28 mouse cellular contexts compared by ENCODE assay signal in genomic region chr9:108750616-108751015, GRCm38 (mm10). TPM values are rescaled to one million over a fixed set of nuclear protein-coding genes. Genes with fewer than 3 reads are reported as not detected.
A peak's percentile ranks its signal among the peaks of the same experiment; 100 is the strongest.
DNase-seq lines count a peak whose midpoint lies in the region; ATAC-seq and TF ChIP-seq lines count a peak whose summit lies in the region.
"Had no signal": no experiment of that assay in that cellular context is flagged by ENCODE, and none has a peak within 500 bp of the region (broad histone marks: within the 10 kb centered on the region; RNA-seq: fewer than 3 reads in every experiment).

No protein-coding gene starts in this region.

- intact Hi-C loops in heart, postnatal 25 days (cut with DNase I) = loop anchor here (5.0 kb wide), 2 partner anchors 57 to 187 kb away; partner anchors contain the start of genes Nckipsd and Uqcrc1

- no peak for TF ChIP-seq POLR2A in kidney, adult 2 months (IDR thresholded peaks at IDR 0.05; ENCODE audit: low read depth, low read length)
- TF ChIP-seq POLR2A in lung, adult 2 months (IDR thresholded peaks at IDR 0.05; ENCODE audit: borderline replicate concordance, extremely low read depth, low read depth, low read length) = no peak

- H3K36me3 ChIP-seq in kidney, adult 2 months (ENCODE audit: control insufficient read depth, insufficient read depth, low read length) = no peaks in the 10 kb centered on the region
- peaks cover 34% of the 10 kb centered on the region for H3K36me3 ChIP-seq in kidney, embryonic 15.5 days
- H3K36me3 ChIP-seq in midbrain, postnatal 0 days (ENCODE audit: insufficient read depth, low read length) = peaks cover 33% of the 10 kb centered on the region
- H3K36me3 ChIP-seq: G1E had no signal

- TF ChIP-seq CTCF in kidney, adult 2 months (conservative IDR thresholded peaks at IDR 0.05; ENCODE audit: insufficient read depth, insufficient read length, low read depth, low read length) = no peak
- no peak for TF ChIP-seq CTCF in lung, adult 2 months (IDR thresholded peaks at IDR 0.05; ENCODE audit: insufficient read depth, low read length)
- TF ChIP-seq CTCF in midbrain, postnatal 0 days (IDR thresholded peaks at IDR 0.05) = no peak

- H3K4me1 ChIP-seq in kidney, adult 2 months (ENCODE audit: control insufficient read depth, insufficient read depth, low read length) = peaks cover 25% of the 10 kb centered on the region; the same call in 1 of the 2 replicates
- no peaks in the 10 kb centered on the region for H3K4me1 ChIP-seq in kidney, embryonic 15.5 days
- no peaks in the 10 kb centered on the region for H3K4me1 ChIP-seq in lung, adult 2 months (ENCODE audit: control insufficient read depth, insufficient read depth, low read length)
- no peaks in the 10 kb centered on the region for H3K4me1 ChIP-seq in midbrain, postnatal 0 days (ENCODE audit: insufficient read depth, low read length)
- H3K4me1 ChIP-seq: embryonic facial prominence, embryonic 13.5 days; forebrain, embryonic 15.5 days; hindbrain, embryonic 15.5 days had no signal

- 0 out of 2 replicates have a peak overlapping the region, but pooled peaks have one; percentile 46 for H3K27ac ChIP-seq in kidney, adult 2 months (ENCODE audit: insufficient read depth, low read depth, low read length)
- H3K27ac ChIP-seq in kidney, embryonic 15.5 days = no peak overlapping the region
- no peak overlapping the region for H3K27ac ChIP-seq in midbrain, postnatal 0 days (ENCODE audit: low read depth, low read length)
- H3K27ac ChIP-seq: embryonic facial prominence, embryonic 10.5 days; embryonic facial prominence, embryonic 13.5 days; forebrain, embryonic 12.5 days; forebrain, embryonic 15.5 days; heart, adult 2 months; heart, embryonic 10.5 days; heart, embryonic 13.5 days; hindbrain, embryonic 12.5 days; hindbrain, embryonic 15.5 days had no signal

- no peaks in the 10 kb centered on the region for H3K27me3 ChIP-seq in kidney, adult 2 months (replicated peaks; ENCODE audit: control insufficient read depth, insufficient read depth, low read length)
- no peaks in the 10 kb centered on the region for H3K27me3 ChIP-seq in kidney, embryonic 15.5 days
- H3K27me3 ChIP-seq in midbrain, postnatal 0 days (ENCODE audit: insufficient read depth, low read length) = no peaks in the 10 kb centered on the region
- H3K27me3 ChIP-seq: embryonic facial prominence, embryonic 13.5 days; forebrain, embryonic 12.5 days; forebrain, embryonic 15.5 days; heart, embryonic 13.5 days; hindbrain, embryonic 12.5 days; hindbrain, embryonic 15.5 days; Patski had no signal

- no peak overlapping the region for H3K4me3 ChIP-seq in kidney, adult 2 months (ENCODE audit: insufficient read depth, low read depth, low read length)
- no peak overlapping the region for H3K4me3 ChIP-seq in kidney, embryonic 15.5 days (replicated peaks)
- H3K4me3 ChIP-seq in lung, adult 2 months (replicated peaks; ENCODE audit: extremely low read depth, low read depth, low read length) = no peak overlapping the region
- no peak overlapping the region for H3K4me3 ChIP-seq in midbrain, postnatal 0 days (ENCODE audit: low read depth, low read length)
- H3K4me3 ChIP-seq: embryonic facial prominence, embryonic 10.5 days; embryonic facial prominence, embryonic 13.5 days; erythroblast, embryonic 14.5 days; forebrain, embryonic 12.5 days; forebrain, embryonic 15.5 days; heart, adult 2 months; heart, embryonic 10.5 days; heart, embryonic 13.5 days; hindbrain, embryonic 12.5 days; hindbrain, embryonic 15.5 days had no signal

- H3K4me2 ChIP-seq in kidney, embryonic 15.5 days = no peak overlapping the region
- H3K4me2 ChIP-seq in midbrain, postnatal 0 days (ENCODE audit: low read depth, low read length, poor library complexity, severe bottlenecking) = no peak overlapping the region
- H3K4me2 ChIP-seq: embryonic facial prominence, embryonic 13.5 days; forebrain, embryonic 12.5 days; forebrain, embryonic 15.5 days; heart, embryonic 13.5 days; hindbrain, embryonic 12.5 days; hindbrain, embryonic 15.5 days had no signal

- H3K9ac ChIP-seq in kidney, embryonic 15.5 days = no peak overlapping the region
- H3K9ac ChIP-seq in midbrain, postnatal 0 days (replicated peaks; ENCODE audit: low read length, poor library complexity, severe bottlenecking) = no peak overlapping the region
- H3K9ac ChIP-seq: embryonic facial prominence, embryonic 13.5 days; forebrain, embryonic 12.5 days; forebrain, embryonic 15.5 days; heart, embryonic 13.5 days; hindbrain, embryonic 12.5 days; hindbrain, embryonic 15.5 days had no signal

- WGBS in kidney, adult 2 months = 63% methylated on average over 11 of the region's 11 CpGs
- 88% methylated on average over 11 of the region's 11 CpGs for WGBS in kidney, embryonic 15.5 days
- 84% methylated on average over 11 of the region's 11 CpGs for WGBS in lung, adult 2 months
- WGBS in midbrain, postnatal 0 days = 85% methylated on average over 11 of the region's 11 CpGs

- no peak for ATAC-seq in kidney, embryonic 15.5 days (replicated peaks; ENCODE audit: low FRiP score)
- no peak for ATAC-seq in midbrain, postnatal 0 days (ENCODE audit: low FRiP score)
- ATAC-seq: forebrain, embryonic 15.5 days; Patski had no signal

- DNase-seq in heart, adult 11 months = peak; percentile 61
- no peak for DNase-seq in heart, postnatal 25 days (ENCODE audit: low spot score)
- DNase-seq in kidney, adult 2 months = peak; percentile 76
- DNase-seq in kidney, postnatal 14 days = peak; percentile 42
- peak; percentile 71 for DNase-seq in yolk sac, embryonic 10.5 days (ENCODE audit: low spot score)
- DNase-seq in lung, adult 2 months = no peak
- no peak for DNase-seq in midbrain, postnatal 0 days (ENCODE audit: low spot score)
- DNase-seq: adrenal gland, postnatal 10 days; adrenal gland, postnatal 36 days; B cell, adult 2 months; cerebellum, adult 18-20 months; cerebellum, adult 9-10 months; cerebellum, postnatal 14 days; gastrocnemius, postnatal 25 days; heart, adult 2 months; heart, postnatal 14 days had no signal

- no peaks in the 10 kb centered on the region for H3K9me3 ChIP-seq in kidney, embryonic 15.5 days (replicated peaks)
- no peaks in the 10 kb centered on the region for H3K9me3 ChIP-seq in midbrain, postnatal 0 days (ENCODE audit: low read length)
- H3K9me3 ChIP-seq: embryonic facial prominence, embryonic 10.5 days; embryonic facial prominence, embryonic 13.5 days; forebrain, embryonic 12.5 days; forebrain, embryonic 15.5 days; G1E; heart, embryonic 10.5 days; heart, embryonic 13.5 days; hindbrain, embryonic 12.5 days; hindbrain, embryonic 15.5 days had no signal

RNA-seq across cellular contexts. Expression of gene Ip6k2, which starts 33.0 kb away (rescaled TPM):
- total RNA-seq in heart, postnatal 25 days (2021) = 10 to 100 TPM; 21.1 to 26.4 TPM
- polyA plus RNA-seq in kidney, adult 2 months (2012; rRNA removed) = 68.3 and 78.0 TPM in 2 replicates
- polyA plus RNA-seq in kidney, embryonic 15.5 days (2015; fragmentation: Nextera tagmentation; extraction: Ambion mirVana) = 96.4 and 106 TPM in 2 replicates
- 66.1 and 69.4 TPM in 2 replicates for polyA plus RNA-seq in lung, adult 2 months (2012; rRNA removed)
- 126 and 138 TPM in 2 replicates for total RNA-seq in midbrain, postnatal 0 days (2014; rRNA removed)
- polyA plus RNA-seq in midbrain, postnatal 0 days (2015; fragmentation: Nextera tagmentation; extraction: Ambion mirVana) = 228 and 230 TPM in 2 replicates

RNA-seq across cellular contexts. Expression of gene Nckipsd, which starts 57.6 kb away (rescaled TPM):
- total RNA-seq in heart, postnatal 25 days (2021) = 1 to 10 TPM; 7.9 to 8.3 TPM
- 19.1 and 24.1 TPM in 2 replicates for polyA plus RNA-seq in kidney, adult 2 months (2012; rRNA removed)
- 12.0 and 16.3 TPM in 2 replicates for polyA plus RNA-seq in kidney, embryonic 15.5 days (2015; fragmentation: Nextera tagmentation; extraction: Ambion mirVana)
- 34.1 and 42.9 TPM in 2 replicates for polyA plus RNA-seq in lung, adult 2 months (2012; rRNA removed)
- 30.1 and 83.4 TPM in 2 replicates for total RNA-seq in midbrain, postnatal 0 days (2014; rRNA removed)
- polyA plus RNA-seq in midbrain, postnatal 0 days (2015; fragmentation: Nextera tagmentation; extraction: Ambion mirVana) = 25.7 and 32.5 TPM in 2 replicates

Comparison
In these comparisons a context has a peak if more than half of its experiments do, and no peak if none do; other contexts are left out.
1. DNase-seq: peak in heart, adult 11 months (single experiment), kidney, adult 2 months (single experiment), kidney, postnatal 14 days (single experiment) and yolk sac, embryonic 10.5 days (single experiment); none in heart, postnatal 25 days (single experiment), lung, adult 2 months (single experiment) and midbrain, postnatal 0 days (single experiment).